ENCODE assay signal across 23 mouse cellular contexts in the genomic region with DNA sequence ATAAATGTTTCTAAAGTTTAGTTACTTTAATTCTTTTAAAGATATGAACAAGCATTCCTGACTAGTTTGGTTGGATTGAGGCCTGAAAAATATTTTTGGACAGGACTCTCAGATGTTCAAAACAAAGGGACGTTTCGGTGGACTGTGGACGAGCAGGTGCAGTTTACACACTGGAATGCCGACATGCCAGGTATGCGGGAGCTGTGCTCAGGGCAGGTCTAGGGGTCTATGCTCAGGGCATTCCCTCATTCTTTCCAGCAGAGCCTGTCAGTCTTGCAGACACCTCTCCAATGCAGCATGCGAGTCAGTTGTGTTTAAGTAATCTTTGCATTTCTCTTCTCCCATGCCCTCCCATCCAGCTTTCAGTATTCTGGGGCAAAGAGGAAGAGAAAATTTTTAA. TPM values are rescaled to one million over a fixed set of nuclear protein-coding genes. Genes with fewer than 3 reads are reported as not detected.
DNase-seq lines count a peak whose midpoint lies in the region; ATAC-seq and TF ChIP-seq lines count a peak whose summit lies in the region.
"Had no signal": no experiment of that assay in that cellular context is flagged by ENCODE, and none has a peak within 500 bp of the region (broad histone marks: within the 10 kb centered on the region; RNA-seq: fewer than 3 reads in every experiment).

No protein-coding gene starts in this region.

- H3K4me2 ChIP-seq in intestine, embryonic 14.5 days (ENCODE audit: low read length), result no peak overlapping the region
- no peak overlapping the region for H3K4me2 ChIP-seq in intestine, postnatal 0 days (replicated peaks; ENCODE audit: low read depth)
- no peak overlapping the region for H3K4me2 ChIP-seq in intestine, embryonic 16.5 days (ENCODE audit: low read depth, low read length)
- no peak overlapping the region for H3K4me2 ChIP-seq in kidney, embryonic 15.5 days
- H3K4me2 ChIP-seq: embryonic facial prominence, embryonic 12.5 days; forebrain, embryonic 13.5 days; forebrain, embryonic 15.5 days had no signal

- TF ChIP-seq CTCF in intestine, postnatal 0 days (IDR thresholded peaks at IDR 0.05; ENCODE audit: low read depth), result no peak

- no peaks in the 10 kb centered on the region for H3K27me3 ChIP-seq in intestine, embryonic 14.5 days (replicated peaks; ENCODE audit: control insufficient read depth, insufficient read depth, low read length)
- no peaks in the 10 kb centered on the region for H3K27me3 ChIP-seq in intestine, postnatal 0 days (replicated peaks; ENCODE audit: control insufficient read depth, insufficient read depth, low read length)
- no peaks in the 10 kb centered on the region for H3K27me3 ChIP-seq in intestine, embryonic 16.5 days (replicated peaks; ENCODE audit: control insufficient read depth, insufficient read depth, low read length)
- no peaks in the 10 kb centered on the region for H3K27me3 ChIP-seq in kidney, embryonic 15.5 days
- H3K27me3 ChIP-seq: embryonic facial prominence, embryonic 12.5 days; forebrain, embryonic 13.5 days; forebrain, embryonic 15.5 days; Patski had no signal

- ATAC-seq in intestine, embryonic 14.5 days (replicated peaks; ENCODE audit: low FRiP score, low TSS enrichment, low read depth), result 0 out of 2 replicates have a peak, but pooled peaks have one; percentile 53
- ATAC-seq in intestine, postnatal 0 days, result no peak
- ATAC-seq in intestine, embryonic 16.5 days, result peak; percentile 70
- ATAC-seq in kidney, embryonic 15.5 days (replicated peaks; ENCODE audit: low FRiP score), result no peak
- ATAC-seq: activated CD4-positive, CD25-positive, alpha-beta regulatory T cell, adult 4 months; forebrain, embryonic 13.5 days; forebrain, embryonic 15.5 days; forebrain, postnatal 0 days; Patski had no signal

- DNase-seq in intestine, embryonic 14.5 days (ENCODE audit: low spot score), result no peak
- peak; percentile 9 for DNase-seq in forelimb bud, embryonic 11.5 days (ENCODE audit: low read depth, low spot score)
- no peak for DNase-seq in lung, postnatal 25 days (ENCODE audit: low spot score)
- no peak for DNase-seq in right cerebral cortex, postnatal 36 days (ENCODE audit: low spot score in 2 of 2)
- DNase-seq: adrenal gland, adult 8-10 months; adrenal gland, postnatal 14 days; adrenal gland, postnatal 36 days; cerebellum, adult 11-12 months; cerebellum, adult 2 months; cerebellum, adult 9-10 months; cerebellum, postnatal 10 days; cerebellum, postnatal 25 days; forebrain, postnatal 0 days had no signal

- no peaks in the 10 kb centered on the region for H3K36me3 ChIP-seq in intestine, embryonic 14.5 days (ENCODE audit: control insufficient read depth, insufficient read depth, low read length)
- H3K36me3 ChIP-seq in intestine, postnatal 0 days (ENCODE audit: control insufficient read depth, insufficient read depth), result no peaks in the 10 kb centered on the region
- no peaks in the 10 kb centered on the region for H3K36me3 ChIP-seq in intestine, embryonic 16.5 days (ENCODE audit: control insufficient read depth, insufficient read depth, low read length)
- no peaks in the 10 kb centered on the region for H3K36me3 ChIP-seq in kidney, embryonic 15.5 days
- H3K36me3 ChIP-seq: embryonic facial prominence, embryonic 10.5 days; embryonic facial prominence, embryonic 12.5 days; forebrain, embryonic 15.5 days; G1E had no signal

- 45% methylated on average over 6 of the region's 6 CpGs for WGBS in intestine, embryonic 14.5 days
- WGBS in intestine, postnatal 0 days, result 48% methylated on average over 6 of the region's 6 CpGs
- 64% methylated on average over 6 of the region's 6 CpGs for WGBS in intestine, embryonic 16.5 days
- 84% methylated on average over 6 of the region's 6 CpGs for WGBS in kidney, embryonic 15.5 days

- no peak overlapping the region for H3K4me3 ChIP-seq in intestine, embryonic 14.5 days (ENCODE audit: low read depth, low read length)
- no peak overlapping the region for H3K4me3 ChIP-seq in intestine, postnatal 0 days (ENCODE audit: low read depth, low read length)
- no peak overlapping the region for H3K4me3 ChIP-seq in intestine, embryonic 16.5 days (ENCODE audit: low read length)
- no peak overlapping the region for H3K4me3 ChIP-seq in kidney, embryonic 15.5 days (replicated peaks)
- H3K4me3 ChIP-seq: embryonic facial prominence, embryonic 10.5 days; embryonic facial prominence, embryonic 12.5 days; forebrain, embryonic 13.5 days; forebrain, embryonic 15.5 days had no signal

- H3K9ac ChIP-seq in intestine, embryonic 14.5 days (ENCODE audit: low read length), result no peak overlapping the region
- no peak overlapping the region for H3K9ac ChIP-seq in intestine, postnatal 0 days (ENCODE audit: low read depth, low read length)
- no peak overlapping the region for H3K9ac ChIP-seq in intestine, embryonic 16.5 days (ENCODE audit: low read depth, low read length)
- no peak overlapping the region for H3K9ac ChIP-seq in kidney, embryonic 15.5 days
- H3K9ac ChIP-seq: embryonic facial prominence, embryonic 12.5 days; forebrain, embryonic 13.5 days; forebrain, embryonic 15.5 days; forebrain, postnatal 0 days had no signal

- no peaks in the 10 kb centered on the region for H3K4me1 ChIP-seq in intestine, embryonic 14.5 days (replicated peaks; ENCODE audit: control insufficient read depth, insufficient read depth, low read length)
- no peaks in the 10 kb centered on the region for H3K4me1 ChIP-seq in intestine, postnatal 0 days (replicated peaks; ENCODE audit: control insufficient read depth, insufficient read depth, low read length)
- peaks cover 5% of the 10 kb centered on the region for H3K4me1 ChIP-seq in intestine, embryonic 16.5 days (ENCODE audit: control insufficient read depth, insufficient read depth, low read length)
- no peaks in the 10 kb centered on the region for H3K4me1 ChIP-seq in kidney, embryonic 15.5 days
- H3K4me1 ChIP-seq: embryonic facial prominence, embryonic 10.5 days; embryonic facial prominence, embryonic 12.5 days; forebrain, embryonic 13.5 days; forebrain, embryonic 15.5 days had no signal

- H3K27ac ChIP-seq in intestine, embryonic 14.5 days (ENCODE audit: low read depth), result no peak overlapping the region
- no peak overlapping the region for H3K27ac ChIP-seq in intestine, postnatal 0 days (ENCODE audit: low read depth, low read length)
- H3K27ac ChIP-seq in intestine, embryonic 16.5 days (ENCODE audit: low read length), result peak overlapping the region; percentile 33; the same call in 1 of the 2 replicates
- H3K27ac ChIP-seq in kidney, embryonic 15.5 days, result no peak overlapping the region
- H3K27ac ChIP-seq: embryonic facial prominence, embryonic 10.5 days; embryonic facial prominence, embryonic 12.5 days; forebrain, embryonic 13.5 days; forebrain, embryonic 15.5 days had no signal

- no peaks in the 10 kb centered on the region for H3K9me3 ChIP-seq in intestine, embryonic 14.5 days (ENCODE audit: control insufficient read depth, low read length)
- H3K9me3 ChIP-seq in intestine, postnatal 0 days (ENCODE audit: control insufficient read depth), result no peaks in the 10 kb centered on the region
- H3K9me3 ChIP-seq in intestine, embryonic 16.5 days (ENCODE audit: control insufficient read depth, low read length), result no peaks in the 10 kb centered on the region
- no peaks in the 10 kb centered on the region for H3K9me3 ChIP-seq in kidney, embryonic 15.5 days (replicated peaks)
- H3K9me3 ChIP-seq: embryonic facial prominence, embryonic 10.5 days; embryonic facial prominence, embryonic 12.5 days; forebrain, embryonic 13.5 days; forebrain, embryonic 15.5 days; G1E had no signal

RNA-seq across cellular contexts. Expression of gene Mrc1, which starts 50.6 kb away (rescaled TPM):
- 7.9 TPM in 2 replicates for polyA plus RNA-seq in intestine, embryonic 14.5 days (2014; fragmentation: Nextera tagmentation; extraction: Ambion mirVana)
- 3.1 and 3.8 TPM in 2 replicates for polyA plus RNA-seq in intestine, postnatal 0 days (2015; fragmentation: Nextera tagmentation; extraction: Ambion mirVana)
- polyA plus RNA-seq in intestine, embryonic 16.5 days (2015; fragmentation: Nextera tagmentation; extraction: Ambion mirVana), result 4.6 and 5.1 TPM in 2 replicates
- polyA plus RNA-seq in kidney, embryonic 15.5 days (2015; fragmentation: Nextera tagmentation; extraction: Ambion mirVana), result 5.0 and 5.3 TPM in 2 replicates
- polyA plus RNA-seq: G1E had no signal

Comparison
In these comparisons a context has a peak if more than half of its experiments do, and no peak if none do; other contexts are left out.
1. ATAC-seq: peak in intestine, embryonic 14.5 days (single experiment) and intestine, embryonic 16.5 days (single experiment); none in intestine, postnatal 0 days (single experiment) and kidney, embryonic 15.5 days (single experiment).